Mouse (Mus musculus) kidney, postnatal 0 days (tissue): Measurements from ENCODE around the gene Mrpl45. TPM values are rescaled to one million over a fixed set of nuclear protein-coding genes. Genes with fewer than 3 reads are reported as not detected.
"Not testable (repeated sequence)": the region's sequence is repeated elsewhere in the genome, so short reads cannot be mapped to it uniquely, and the experiment has no call there.

ENCODE experiments used
- ATAC-seq: fragments of 200-750 bp; cut with Nextera tagmentation; replicated peaks from 2 replicates; pipeline ENCODE4 v1.8.0; 2017; ENCODE audit warnings: low read depth, moderate number of reproducible peaks, moderate TSS enrichment, moderate library complexity; ENCODE audit not compliant: low FRiP score
- DNase-seq: peaks from one replicate; pipeline ENCODE4 v3.0.0-alpha.2; 2016; ENCODE audit warnings: low spot score
- H3K27ac ChIP-seq: fragments of 300-500 bp; sonication (generic); 2 replicates; pipeline ENCODE4 v1.5.1; 2014; ENCODE audit warnings: mild to moderate bottlenecking
- H3K27me3 ChIP-seq: fragments of 300-500 bp; sonication (generic); 2 replicates; pipeline ENCODE4 v1.6.1; 2014; ENCODE audit warnings: low read length, mixed read lengths; ENCODE audit not compliant: insufficient read depth
- H3K36me3 ChIP-seq: fragments of 300-500 bp; sonication (generic); 2 replicates; pipeline ENCODE4 v1.6.1; 2014; ENCODE audit warnings: low read length, mixed read lengths; ENCODE audit not compliant: insufficient read depth
- H3K4me1 ChIP-seq: fragments of 300-500 bp; sonication (generic); replicated peaks from 2 replicates; pipeline ENCODE4 v1.6.1; 2014; ENCODE audit warnings: antibody characterized with exemption, low read length, mixed read lengths; ENCODE audit not compliant: insufficient read depth
- H3K4me2 ChIP-seq: fragments of 300-500 bp; sonication (generic); 2 replicates; pipeline ENCODE4 v1.6.1; 2014; ENCODE audit warnings: mild to moderate bottlenecking, low read length, moderate library complexity, mixed read lengths
- H3K4me3 ChIP-seq: fragments of 300-500 bp; sonication (generic); replicated peaks from 2 replicates; pipeline ENCODE4 v1.5.1; 2014; ENCODE audit warnings: low read depth, low read length
- H3K9ac ChIP-seq: fragments of 300-500 bp; sonication (generic); 2 replicates; pipeline ENCODE4 v1.6.1; 2014; ENCODE audit warnings: low read depth, low read length
- H3K9me3 ChIP-seq: fragments of 300-500 bp; sonication (generic); replicated peaks from 2 replicates; pipeline ENCODE4 v1.6.1; 2016; ENCODE audit warnings: low read length, inconsistent platforms, mixed read lengths
- CTCF ChIP-seq: IDR thresholded peaks from 2 replicates; pipeline ENCODE4 v1.5.1; 2016; ENCODE audit warnings: antibody characterized with exemption, low read depth, mild to moderate bottlenecking, moderate library complexity
- WGBS: fragments of 180-500 bp; shearing (Covaris S2); extraction: QIAGEN DNeasy Blood & Tissue Kit; methylation state at CpG from one replicate; pipeline ENCODE4 v1.1.7; 2014; 5-methylcytosine and 5-hydroxymethylcytosine counted together
- polyA plus RNA-seq: library from polyadenylated mRNA; unstranded; fragments of >200 nt; fragmentation: Nextera tagmentation; extraction: Ambion mirVana; gene quantifications from 2 replicates; pipeline ENCODE4 v1.2.1, GENCODE M21; 2015

The Mrpl45 gene
- polyA plus RNA-seq, 1 experiment from 2014 or later, result 54.3 TPM

DNA sequence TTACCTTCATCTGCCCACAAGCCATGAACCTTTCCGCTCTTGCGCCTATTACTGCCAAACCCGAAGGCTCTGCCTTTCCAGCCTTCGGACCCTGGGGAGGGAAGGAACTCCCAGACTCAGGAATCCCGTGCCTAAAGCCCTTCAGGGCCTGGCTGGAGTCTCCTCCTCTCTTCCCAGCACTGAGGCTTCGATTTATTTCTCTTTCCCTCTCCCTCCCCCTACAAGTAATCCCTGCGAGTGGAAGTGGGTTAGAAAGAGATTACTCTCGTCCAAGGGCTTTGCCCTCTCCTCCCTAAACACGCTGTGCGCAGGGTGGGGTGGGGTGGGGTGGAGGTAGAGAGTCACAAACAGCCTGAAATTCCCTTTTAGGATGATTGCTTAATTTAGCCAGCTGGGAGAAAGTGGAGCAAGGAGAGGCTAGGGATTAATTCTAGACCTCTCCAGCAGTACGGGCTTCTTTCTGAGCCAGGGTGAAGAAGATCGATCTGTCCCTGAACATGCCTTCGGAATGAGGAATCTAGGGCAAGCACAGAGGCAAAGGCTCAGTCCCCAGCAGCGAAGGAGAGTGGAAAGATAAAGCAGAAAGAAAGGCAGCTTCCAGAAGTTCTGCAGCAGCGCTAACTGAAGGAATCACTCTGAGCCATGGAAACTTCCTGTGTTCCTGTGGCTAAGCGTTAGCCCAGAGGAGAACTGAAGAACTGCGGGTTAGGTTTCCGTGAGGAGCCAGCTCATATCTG lies 4.5 kb upstream of the Mrpl45 start:
- WGBS, result 5% methylated on average over 18 of the region's 18 CpGs
- peak overlapping the region; percentile 76 for H3K4me2 ChIP-seq
- H3K27me3 ChIP-seq, result no peaks in the 10 kb centered on the region
- peak overlapping the region; percentile 8; the same call in 1 of the 2 replicates for H3K4me3 ChIP-seq
- TF ChIP-seq CTCF, result peak; percentile 42
- peak overlapping the region; percentile 32; the same call in 1 of the 2 replicates for H3K27ac ChIP-seq
- no peaks in the 10 kb centered on the region for H3K9me3 ChIP-seq
- H3K9ac ChIP-seq, result no peak overlapping the region
- ATAC-seq (no peak), DNase-seq (peak; percentile 82)
- 0 out of 2 replicates have a peak, but pooled peaks cover 4% of the 10 kb centered on the region for H3K4me1 ChIP-seq
- H3K36me3 ChIP-seq, result no peaks in the 10 kb centered on the region

DNA sequence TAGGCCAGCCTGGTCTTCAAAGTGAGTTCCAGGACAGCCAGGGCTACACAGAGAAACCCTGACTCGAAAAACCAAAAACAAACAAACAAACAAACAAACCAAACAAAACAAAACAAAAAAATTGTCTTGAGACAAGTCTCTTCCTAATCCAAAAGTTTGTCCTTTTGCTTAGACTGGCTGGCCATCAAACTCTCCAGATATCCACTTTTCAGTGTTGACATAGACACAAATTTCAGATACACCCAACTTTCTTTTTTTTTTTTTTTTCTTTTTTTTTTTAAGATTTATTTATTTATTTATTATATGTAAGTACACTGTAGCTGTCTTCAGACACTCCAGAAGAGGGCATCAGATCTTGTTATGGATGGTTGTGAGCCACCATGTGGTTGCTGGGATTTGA lies 2.6 kb upstream of the Mrpl45 start:
- not testable (repeated sequence) for H3K4me3 ChIP-seq, H3K27me3 ChIP-seq, H3K27ac ChIP-seq, DNase-seq, H3K9ac ChIP-seq, H3K9me3 ChIP-seq, ATAC-seq, H3K4me1 ChIP-seq, H3K4me2 ChIP-seq, H3K36me3 ChIP-seq
- 90% methylated on average over 1 of the region's 1 CpGs for WGBS

DNA sequence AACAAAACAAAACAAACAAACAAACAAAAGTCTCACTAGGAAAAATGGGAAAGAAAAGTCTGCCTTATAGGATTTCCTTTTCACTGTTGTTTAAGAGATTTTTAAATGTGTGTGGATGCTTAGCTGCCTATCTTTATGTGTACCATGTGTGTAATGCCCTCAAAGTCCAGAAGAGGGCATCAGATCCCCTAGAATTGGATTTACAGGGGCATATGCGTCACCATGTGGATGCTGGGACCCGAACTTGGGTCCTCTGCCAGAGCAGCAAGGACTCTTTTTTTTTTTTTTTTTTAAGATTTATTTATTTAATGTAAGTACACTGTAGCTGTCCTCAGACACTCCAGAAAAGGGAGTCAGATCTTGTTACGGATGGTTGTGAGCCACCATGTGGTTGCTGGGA lies 1.4 kb upstream of the Mrpl45 start:
- ATAC-seq, result no peak
- 96% methylated on average over 3 of the region's 3 CpGs for WGBS
- no peak overlapping the region for H3K9ac ChIP-seq
- no peak overlapping the region for H3K27ac ChIP-seq
- TF ChIP-seq CTCF, result peak; percentile 47
- no peak overlapping the region for H3K4me3 ChIP-seq
- H3K4me2 ChIP-seq, result no peak overlapping the region
- 0 out of 2 replicates have a peak, but pooled peaks cover 4% of the 10 kb centered on the region for H3K4me1 ChIP-seq
- no peaks in the 10 kb centered on the region for H3K36me3 ChIP-seq
- no peaks in the 10 kb centered on the region for H3K9me3 ChIP-seq
- DNase-seq, result no peak
- H3K27me3 ChIP-seq, result no peaks in the 10 kb centered on the region

DNA sequence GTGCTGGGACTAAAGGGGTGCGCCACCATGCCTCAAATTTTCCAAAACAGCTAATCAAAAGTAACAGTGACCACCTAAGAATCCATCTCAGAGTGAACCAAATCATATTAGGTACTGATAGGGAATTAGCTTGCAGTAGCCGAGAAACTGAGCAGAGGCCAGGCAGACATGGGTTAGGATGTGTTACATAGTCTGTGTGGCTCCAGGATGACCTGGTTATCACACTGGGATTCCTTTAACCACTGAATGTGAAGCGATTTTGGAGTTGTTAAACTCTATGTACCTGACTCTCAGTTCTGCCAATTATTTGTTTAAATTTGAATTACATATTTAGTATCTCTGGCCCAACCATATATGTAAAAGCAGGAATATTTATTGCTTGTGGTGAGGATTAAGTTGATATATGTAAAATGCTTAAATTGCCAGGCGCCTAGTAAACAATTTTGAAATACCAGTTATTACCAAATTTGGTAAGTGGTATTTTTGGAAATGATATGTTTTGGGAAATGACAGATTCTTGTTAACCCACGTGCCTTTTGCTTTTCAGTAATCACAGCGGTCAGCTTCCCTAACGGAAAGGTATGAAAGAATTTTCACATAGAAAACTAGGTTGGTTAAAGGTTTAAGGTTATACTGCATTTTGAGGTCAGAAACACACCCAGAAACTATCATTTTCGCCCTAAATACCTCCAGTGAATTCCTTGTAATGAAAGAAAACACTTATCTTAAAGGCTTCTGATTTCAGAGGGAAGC lies 589 bp upstream of the Mrpl45 start:
- DNase-seq, result no peak
- 0 out of 2 replicates have a peak overlapping the region, but pooled peaks have one; percentile 11 for H3K4me3 ChIP-seq
- H3K9me3 ChIP-seq, result no peaks in the 10 kb centered on the region
- no peaks in the 10 kb centered on the region for H3K27me3 ChIP-seq
- no peak for TF ChIP-seq CTCF
- no peaks in the 10 kb centered on the region for H3K4me1 ChIP-seq
- H3K4me2 ChIP-seq, result peak overlapping the region; percentile 46
- no peak overlapping the region for H3K9ac ChIP-seq
- WGBS, result 50% methylated on average over 8 of the region's 8 CpGs
- peak overlapping the region; percentile 51; the same call in 1 of the 2 replicates for H3K27ac ChIP-seq
- no peaks in the 10 kb centered on the region for H3K36me3 ChIP-seq
- no peak for ATAC-seq

DNA sequence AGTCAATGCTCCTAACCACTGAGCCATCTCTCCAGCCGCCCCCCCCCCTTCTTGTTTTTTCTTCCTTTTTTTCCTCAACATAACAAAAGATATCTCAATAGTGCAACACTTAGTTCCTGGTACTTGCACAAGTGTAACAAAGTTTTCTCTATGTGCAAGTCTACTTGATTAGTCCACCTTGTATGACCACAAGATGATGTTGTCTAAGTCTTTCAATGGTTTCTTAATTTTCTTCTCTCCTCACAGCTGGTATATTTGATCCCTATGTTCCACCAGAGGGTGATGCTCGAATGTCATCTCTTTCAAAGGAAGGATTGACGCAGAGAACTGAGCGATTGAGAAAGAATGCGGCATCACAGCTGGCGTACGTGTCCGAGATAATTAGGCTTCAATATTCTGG lies 5.7 kb downstream of the Mrpl45 start:
- H3K27me3 ChIP-seq, result no peaks in the 10 kb centered on the region
- no peak overlapping the region for H3K27ac ChIP-seq
- no peak for TF ChIP-seq CTCF
- H3K9ac ChIP-seq, result no peak overlapping the region
- no peak overlapping the region for H3K4me3 ChIP-seq
- H3K4me2 ChIP-seq, result no peak overlapping the region
- peaks cover 23% of the 10 kb centered on the region; the same call in 1 of the 2 replicates for H3K36me3 ChIP-seq
- WGBS, result 92% methylated on average over 8 of the region's 8 CpGs
- ATAC-seq, result no peak
- H3K4me1 ChIP-seq, result no peaks in the 10 kb centered on the region
- H3K9me3 ChIP-seq, result no peaks in the 10 kb centered on the region
- no peak for DNase-seq

DNA sequence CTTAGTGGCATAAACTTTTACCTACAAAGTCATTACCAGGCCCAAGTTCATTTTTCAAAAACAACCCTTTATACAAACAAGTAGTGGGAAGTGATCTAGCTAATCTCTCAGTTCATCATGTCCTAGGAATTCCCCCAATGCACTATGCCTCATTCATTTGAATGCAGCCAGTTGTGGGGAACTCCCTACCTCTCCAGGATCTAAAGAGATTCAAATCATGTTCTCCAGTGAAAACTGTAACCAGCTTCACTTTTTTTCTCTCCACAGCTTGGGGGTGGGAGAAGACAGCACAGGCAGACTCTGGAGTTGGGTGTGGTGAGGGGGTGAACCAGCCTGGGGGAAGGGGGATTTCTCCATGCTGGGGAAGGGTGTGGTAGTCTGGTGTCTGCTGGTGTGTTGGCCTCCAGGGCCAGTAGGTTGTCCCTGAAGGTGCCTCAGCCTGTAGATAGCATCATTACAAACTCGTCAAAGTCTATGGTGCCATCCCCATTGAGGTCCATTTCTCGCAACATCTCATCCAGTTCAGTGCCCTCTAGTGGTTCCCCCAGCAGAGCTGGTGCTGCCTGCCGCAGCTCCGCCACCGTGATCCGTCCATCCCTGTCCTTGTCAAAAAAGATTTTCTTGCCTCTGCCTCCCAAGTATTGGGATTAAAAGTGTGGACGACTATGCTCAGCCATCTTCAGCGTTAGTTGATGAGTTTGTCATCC lies 6.5 kb downstream of the Mrpl45 start:
- not testable (repeated sequence) for ATAC-seq, H3K27ac ChIP-seq, H3K27me3 ChIP-seq, H3K4me1 ChIP-seq, H3K4me2 ChIP-seq, H3K9me3 ChIP-seq, DNase-seq, H3K4me3 ChIP-seq, H3K9ac ChIP-seq
- peaks cover 32% of the 10 kb centered on the region; the same call in 1 of the 2 replicates for H3K36me3 ChIP-seq
- WGBS, result 83% methylated on average over 8 of the region's 8 CpGs
